Mouse (Mus musculus) lung, postnatal 0 days (tissue): Measurements from ENCODE around the gene Patj.

ENCODE experiments used
- CTCF ChIP-seq: IDR thresholded peaks from 2 replicates; pipeline ENCODE4 v1.5.1; 2016; ENCODE audit warnings: antibody characterized with exemption, mild to moderate bottlenecking
- EP300 ChIP-seq: IDR thresholded peaks from 2 replicates; pipeline ENCODE4 v1.6.1; 2016; ENCODE audit warnings: antibody characterized with exemption, mild to moderate bottlenecking, control low read depth

- TF ChIP-seq CTCF = no peak
- no peak for TF ChIP-seq EP300
These were observed 160.1 kb downstream of the Patj start for GRCm38 (mm10) chr4:98555666-98556065.
